Mouse (Mus musculus) cerebellum, adult 2 months (tissue): ENCODE data around the gene App.

Experiments used
- CTCF ChIP-seq: fragments of 200-500 bp; IDR thresholded peaks from 2 replicates; pipeline ENCODE4 v1.5.1; 2011; ENCODE audit warnings: low read depth, mild to moderate bottlenecking, control low read depth, low read length, moderate library complexity, borderline replicate concordance; ENCODE audit not compliant: insufficient read depth
- POLR2A ChIP-seq: fragments of 200-500 bp; IDR thresholded peaks from 2 replicates; pipeline ENCODE4 v1.6.1; 2011; ENCODE audit warnings: low read length, control low read depth, borderline replicate concordance; ENCODE audit not compliant: insufficient read depth

DNA sequence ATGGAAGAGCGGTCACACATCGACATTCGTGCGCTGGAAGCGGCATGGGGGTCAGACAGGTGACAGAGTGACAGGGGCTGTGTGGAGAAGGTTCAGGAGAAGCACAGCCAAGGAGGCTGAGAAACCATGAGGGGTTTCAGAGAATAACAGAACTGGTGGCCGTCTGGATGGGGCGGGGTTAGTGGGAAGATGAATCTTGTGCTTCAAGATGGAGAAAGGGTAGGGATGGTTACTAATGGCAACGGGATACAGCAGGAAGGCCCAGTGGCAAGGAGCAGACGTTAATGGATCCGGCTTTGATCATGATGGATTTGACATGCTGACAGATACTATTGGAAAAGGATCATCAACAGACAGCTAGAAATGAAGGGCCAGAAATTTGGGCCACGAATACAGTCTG is 107.3 kb downstream of the App start:
- no peak for TF ChIP-seq CTCF
- TF ChIP-seq POLR2A = no peak
